Mouse (Mus musculus): ENCODE results near the gene Lman2.

Gene Lman2

GRCm38 (mm10) chr13:55371007-55371681 is 8.6 kb upstream of the Lman2 start:
- DNase-seq (ENCODE audit: low read depth in 2 of 2, low spot score in 2 of 2) = no peak

- DNase-seq (ENCODE audit: low read depth in 2 of 2, low spot score in 2 of 2) = no peak
Observed at GRCm38 (mm10) chr13:55370234-55370633, 7.7 kb upstream of the Lman2 start.

GRCm38 (mm10) chr13:55369531-55370114 is 7.0 kb upstream of the Lman2 start, which contains the start of gene Rgs14:
Gene Rgs14 (plus strand): TSS chr13:55369732.
- DNase-seq (ENCODE audit: low read depth in 2 of 2, low spot score in 2 of 2) = peak; percentile 66 to 72

GRCm38 (mm10) chr13:55368401-55368800 is 5.8 kb upstream of the Lman2 start:
- no peak for DNase-seq (ENCODE audit: low read depth in 2 of 2, low spot score in 2 of 2)

GRCm38 (mm10) chr13:55361974-55362452 is 570 bp downstream of the Lman2 start:
- peak in 1 of 2 experiments; percentile 25 for DNase-seq (ENCODE audit: low read depth in 2 of 2, low spot score in 2 of 2)

GRCm38 (mm10) chr13:55361145-55361544 is 1.4 kb downstream of the Lman2 start:
- no peak for DNase-seq (ENCODE audit: low read depth in 2 of 2, low spot score in 2 of 2)

GRCm38 (mm10) chr13:55346745-55347144 is 15.8 kb downstream of the Lman2 start:
- DNase-seq (ENCODE audit: low read depth in 2 of 2, low spot score in 2 of 2) = no peak

- DNase-seq (ENCODE audit: low read depth in 2 of 2, low spot score in 2 of 2) = no peak
Observed at GRCm38 (mm10) chr13:55344286-55344685, 18.3 kb downstream of the Lman2 start.

- DNase-seq (ENCODE audit: low read depth in 2 of 2, low spot score in 2 of 2) = no peak
Observed at GRCm38 (mm10) chr13:55342469-55342868, 20.1 kb downstream of the Lman2 start.

GRCm38 (mm10) chr13:55339259-55339658 is 23.3 kb downstream of the Lman2 start:
- no peak for DNase-seq (ENCODE audit: low read depth in 2 of 2, low spot score in 2 of 2)

- DNase-seq (ENCODE audit: low read depth in 2 of 2, low spot score in 2 of 2) = no peak
Observed at GRCm38 (mm10) chr13:55338131-55339054, 24.2 kb downstream of the Lman2 start.

- no peak for DNase-seq (ENCODE audit: low read depth in 2 of 2, low spot score in 2 of 2)
Observed at GRCm38 (mm10) chr13:55337341-55337975, 25.1 kb downstream of the Lman2 start.

- no peak for DNase-seq (ENCODE audit: low read depth in 2 of 2, low spot score in 2 of 2)
Observed at GRCm38 (mm10) chr13:55335701-55336100, 26.9 kb downstream of the Lman2 start.

GRCm38 (mm10) chr13:55332331-55332730 is 30.3 kb downstream of the Lman2 start:
- no peak for DNase-seq (ENCODE audit: low read depth in 2 of 2, low spot score in 2 of 2)

GRCm38 (mm10) chr13:55330567-55331400 is 31.8 kb downstream of the Lman2 start:
- no peak for DNase-seq (ENCODE audit: low read depth in 2 of 2, low spot score in 2 of 2)

- DNase-seq (ENCODE audit: low read depth in 2 of 2, low spot score in 2 of 2) = peak; percentile 71 to 77
Observed at GRCm38 (mm10) chr13:55329683-55330566, 32.7 kb downstream of the Lman2 start, which contains the start of gene Mxd3. Gene Mxd3 (minus strand): TSS chr13:55329823.

GRCm38 (mm10) chr13:55329109-55329682 is 33.4 kb downstream of the Lman2 start:
- DNase-seq (ENCODE audit: low read depth in 2 of 2, low spot score in 2 of 2) = peak in 1 of 2 experiments; percentile 9

- DNase-seq (ENCODE audit: low read depth in 2 of 2, low spot score in 2 of 2) = no peak
Observed at GRCm38 (mm10) chr13:55328641-55329040, 33.9 kb downstream of the Lman2 start.

- DNase-seq (ENCODE audit: low read depth in 2 of 2, low spot score in 2 of 2) = no peak
Observed at GRCm38 (mm10) chr13:55328171-55328570, 34.4 kb downstream of the Lman2 start.

All from CD8-positive naive resting alpha-beta T cell, adult 2 months (primary cell).